Mouse (Mus musculus) intestine, postnatal 0 days (tissue): ENCODE measurements around the gene Pakap. TPM values are rescaled to one million over a fixed set of nuclear protein-coding genes. Genes with fewer than 3 reads are reported as not detected.

Experiments
- ATAC-seq: fragments of 200-750 bp; cut with Nextera tagmentation; 2 replicates; pipeline ENCODE4 v1.8.0; 2017; ENCODE audit warnings: mild to moderate bottlenecking, moderate TSS enrichment, moderate library complexity
- H3K27ac ChIP-seq: fragments of 300-500 bp; sonication (generic); 2 replicates; pipeline ENCODE4 v1.5.1; 2014; ENCODE audit warnings: mild to moderate bottlenecking, low read depth, low read length, moderate library complexity
- H3K27me3 ChIP-seq: fragments of 300-500 bp; sonication (generic); replicated peaks from 2 replicates; pipeline ENCODE4 v1.6.1; 2014; ENCODE audit warnings: low read length, mixed read lengths; ENCODE audit not compliant: control insufficient read depth, insufficient read depth
- H3K36me3 ChIP-seq: fragments of 300-500 bp; sonication (generic); 2 replicates; pipeline ENCODE4 v1.6.1; 2014; ENCODE audit warnings: mild to moderate bottlenecking, moderate library complexity; ENCODE audit not compliant: control insufficient read depth, insufficient read depth
- H3K4me1 ChIP-seq: fragments of 300-500 bp; sonication (generic); replicated peaks from 2 replicates; pipeline ENCODE4 v1.6.1; 2014; ENCODE audit warnings: antibody characterized with exemption, low read length, mixed read lengths; ENCODE audit not compliant: control insufficient read depth, insufficient read depth
- H3K4me2 ChIP-seq: fragments of 300-500 bp; sonication (generic); replicated peaks from 2 replicates; pipeline ENCODE4 v1.6.1; 2014; ENCODE audit warnings: low read depth, mild to moderate bottlenecking, moderate library complexity
- H3K4me3 ChIP-seq: fragments of 300-500 bp; sonication (generic); 2 replicates; pipeline ENCODE4 v1.5.1; 2014; ENCODE audit warnings: low read depth, low read length
- H3K9ac ChIP-seq: fragments of 300-500 bp; sonication (generic); 2 replicates; pipeline ENCODE4 v1.6.1; 2014; ENCODE audit warnings: mild to moderate bottlenecking, low read depth, low read length
- H3K9me3 ChIP-seq: fragments of 300-500 bp; sonication (generic); 2 replicates; pipeline ENCODE4 v1.6.1; 2016; ENCODE audit warnings: mixed run types; ENCODE audit not compliant: control insufficient read depth
- CTCF ChIP-seq: sonication (generic); IDR thresholded peaks from 2 replicates; pipeline ENCODE4 v1.5.1; 2016; ENCODE audit warnings: low read depth, mild to moderate bottlenecking, control low read depth, antibody characterized with exemption, moderate library complexity
- WGBS: fragments of 180-500 bp; shearing (Covaris S2); extraction: QIAGEN DNeasy Blood & Tissue Kit; methylation state at CpG from one replicate; pipeline ENCODE4 v1.1.7; 2014; 5-methylcytosine and 5-hydroxymethylcytosine counted together
- polyA plus RNA-seq: library from polyadenylated mRNA; unstranded; fragments of >200 nt; fragmentation: Nextera tagmentation; extraction: Ambion mirVana; gene quantifications from 2 replicates; pipeline ENCODE4 v1.2.1, GENCODE M21; 2015

Gene Pakap
- polyA plus RNA-seq, 1 experiment from 2014 or later, result 8.6 TPM

GRCm38 (mm10) chr4:57901210-57901609 lies 333.2 kb downstream of the Pakap start:
- H3K4me1 ChIP-seq, result no peaks in the 10 kb centered on the region
- no peak overlapping the region for H3K4me2 ChIP-seq
- H3K4me3 ChIP-seq, result no peak overlapping the region
- no peaks in the 10 kb centered on the region for H3K9me3 ChIP-seq
- 0 out of 2 replicates have a peak, but pooled peaks have one; percentile 34 for ATAC-seq
- WGBS, result 4% methylated on average over 4 of the region's 4 CpGs
- H3K36me3 ChIP-seq, result 0 out of 2 replicates have a peak, but pooled peaks cover 3% of the 10 kb centered on the region
- no peak overlapping the region for H3K9ac ChIP-seq
- no peaks in the 10 kb centered on the region for H3K27me3 ChIP-seq
- no peak overlapping the region for H3K27ac ChIP-seq
- peak; percentile 89 for TF ChIP-seq CTCF

DNA sequence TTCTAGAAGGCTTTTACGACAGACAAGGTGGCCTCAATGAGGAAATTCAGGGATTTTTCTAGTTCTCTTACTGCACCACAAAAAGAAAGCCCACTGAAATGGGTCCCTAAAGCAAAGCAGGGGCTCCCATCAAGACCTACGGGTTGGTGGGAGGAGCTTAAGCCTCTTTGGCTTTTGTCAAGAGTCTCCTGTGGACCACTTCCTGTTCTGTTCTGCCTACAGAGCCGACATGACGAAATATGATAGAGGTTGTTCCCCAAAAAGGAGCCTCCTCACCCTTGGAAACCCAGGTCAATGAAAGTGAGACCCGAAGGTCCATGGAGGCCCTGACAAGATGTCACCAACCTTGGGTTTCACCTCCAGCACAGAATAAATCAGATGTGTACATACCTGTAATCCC lies 334.6 kb downstream of the Pakap start:
- 79% methylated on average over 5 of the region's 5 CpGs for WGBS
- H3K27ac ChIP-seq, result no peak overlapping the region
- H3K4me2 ChIP-seq, result no peak overlapping the region
- no peak for TF ChIP-seq CTCF
- H3K9ac ChIP-seq, result no peak overlapping the region
- no peak overlapping the region for H3K4me3 ChIP-seq
- no peak for ATAC-seq
- no peaks in the 10 kb centered on the region for H3K4me1 ChIP-seq
- H3K9me3 ChIP-seq, result no peaks in the 10 kb centered on the region
- H3K36me3 ChIP-seq, result 0 out of 2 replicates have a peak, but pooled peaks cover 2% of the 10 kb centered on the region
- H3K27me3 ChIP-seq, result no peaks in the 10 kb centered on the region

GRCm38 (mm10) chr4:57904211-57904610 lies 336.2 kb downstream of the Pakap start:
- Histone ChIP-seq H3K4me3 (no peak overlapping the region), H3K27ac (no peak overlapping the region), H3K9ac (no peak overlapping the region), H3K4me2 (peak overlapping the region; percentile 54), H3K36me3 (peaks cover 8% of the 10 kb centered on the region; the same call in 1 of the 2 replicates), H3K9me3 (no peaks in the 10 kb centered on the region), H3K27me3 (no peaks in the 10 kb centered on the region), H3K4me1 (no peaks in the 10 kb centered on the region)
- peak; percentile 56; the same call in 1 of the 2 replicates for ATAC-seq
- peak; percentile 93 for TF ChIP-seq CTCF
- 7% methylated on average over 5 of the region's 5 CpGs for WGBS

DNA sequence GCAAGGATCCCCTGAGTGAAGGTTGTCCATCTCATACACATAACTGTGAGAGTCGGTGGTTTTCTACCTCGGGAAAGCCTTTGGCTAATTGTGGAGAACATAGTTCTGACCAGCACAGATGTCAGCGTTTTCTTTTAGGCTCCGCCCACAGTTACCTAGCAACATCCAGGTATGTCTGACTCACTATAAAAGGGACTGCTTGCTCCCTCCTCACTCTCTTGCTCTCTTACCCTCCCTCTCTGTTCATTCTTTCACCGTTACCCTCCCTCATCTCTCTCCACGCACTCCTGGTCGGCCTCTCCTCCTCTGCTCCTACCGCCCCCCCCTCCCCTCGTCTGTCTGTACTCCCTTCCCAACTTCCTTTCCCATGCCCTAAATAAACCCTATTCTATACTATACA lies 336.7 kb downstream of the Pakap start:
- H3K27ac ChIP-seq, result no peak overlapping the region

DNA sequence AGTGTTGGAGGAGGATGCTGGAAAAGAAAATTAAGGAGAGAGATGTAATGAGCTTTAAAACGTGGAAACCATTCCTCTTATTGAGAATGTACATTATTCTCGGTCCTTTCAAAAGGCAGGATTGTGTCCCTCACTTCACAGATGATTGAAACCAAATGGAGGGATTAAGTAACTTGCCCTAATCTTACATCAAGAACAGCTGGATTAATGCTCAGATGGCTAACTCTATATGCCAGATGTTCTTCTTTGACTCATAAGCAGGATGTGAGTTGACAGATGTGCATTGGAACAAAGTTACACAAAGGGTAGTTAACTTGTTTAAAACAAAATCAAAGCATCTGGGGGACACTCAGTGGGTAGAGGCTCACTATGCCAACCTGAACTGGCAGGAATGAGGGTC lies 338.7 kb downstream of the Pakap start:
- WGBS, result 47% methylated on average over 2 of the region's 2 CpGs
- Histone ChIP-seq H3K4me3 (no peak overlapping the region), H3K27ac (no peak overlapping the region), H3K9me3 (no peaks in the 10 kb centered on the region), H3K4me2 (no peak overlapping the region), H3K27me3 (no peaks in the 10 kb centered on the region), H3K36me3 (peaks cover 8% of the 10 kb centered on the region; the same call in 1 of the 2 replicates), H3K4me1 (no peaks in the 10 kb centered on the region), H3K9ac (no peak overlapping the region)
- no peak for ATAC-seq
- no peak for TF ChIP-seq CTCF

More for the DNA sequence above, 336.7 kb downstream of the Pakap start:
- no peaks in the 10 kb centered on the region for H3K4me1 ChIP-seq
- no peak overlapping the region for H3K9ac ChIP-seq
- WGBS, result 20% methylated on average over 9 of the region's 9 CpGs
- peak overlapping the region; percentile 54 for H3K4me2 ChIP-seq
- TF ChIP-seq CTCF, result no peak
- H3K36me3 ChIP-seq, result peaks cover 8% of the 10 kb centered on the region; the same call in 1 of the 2 replicates
- no peaks in the 10 kb centered on the region for H3K27me3 ChIP-seq
- ATAC-seq, result peak; percentile 54; the same call in 1 of the 2 replicates
- H3K9me3 ChIP-seq, result no peaks in the 10 kb centered on the region
- H3K4me3 ChIP-seq, result no peak overlapping the region

GRCm38 (mm10) chr4:57908860-57909259 lies 340.9 kb downstream of the Pakap start:
- TF ChIP-seq CTCF, result no peak
- no peak overlapping the region for H3K4me3 ChIP-seq
- 60% methylated on average over 6 of the region's 6 CpGs for WGBS
- no peaks in the 10 kb centered on the region for H3K9me3 ChIP-seq
- no peak overlapping the region for H3K27ac ChIP-seq
- no peaks in the 10 kb centered on the region for H3K4me1 ChIP-seq
- no peak for ATAC-seq
- no peak overlapping the region for H3K9ac ChIP-seq
- no peaks in the 10 kb centered on the region for H3K27me3 ChIP-seq
- H3K4me2 ChIP-seq, result no peak overlapping the region
- H3K36me3 ChIP-seq, result peaks cover 8% of the 10 kb centered on the region; the same call in 1 of the 2 replicates
